Mouse (Mus musculus): ENCODE results near the gene Agbl2.

The Agbl2 gene

DNA sequence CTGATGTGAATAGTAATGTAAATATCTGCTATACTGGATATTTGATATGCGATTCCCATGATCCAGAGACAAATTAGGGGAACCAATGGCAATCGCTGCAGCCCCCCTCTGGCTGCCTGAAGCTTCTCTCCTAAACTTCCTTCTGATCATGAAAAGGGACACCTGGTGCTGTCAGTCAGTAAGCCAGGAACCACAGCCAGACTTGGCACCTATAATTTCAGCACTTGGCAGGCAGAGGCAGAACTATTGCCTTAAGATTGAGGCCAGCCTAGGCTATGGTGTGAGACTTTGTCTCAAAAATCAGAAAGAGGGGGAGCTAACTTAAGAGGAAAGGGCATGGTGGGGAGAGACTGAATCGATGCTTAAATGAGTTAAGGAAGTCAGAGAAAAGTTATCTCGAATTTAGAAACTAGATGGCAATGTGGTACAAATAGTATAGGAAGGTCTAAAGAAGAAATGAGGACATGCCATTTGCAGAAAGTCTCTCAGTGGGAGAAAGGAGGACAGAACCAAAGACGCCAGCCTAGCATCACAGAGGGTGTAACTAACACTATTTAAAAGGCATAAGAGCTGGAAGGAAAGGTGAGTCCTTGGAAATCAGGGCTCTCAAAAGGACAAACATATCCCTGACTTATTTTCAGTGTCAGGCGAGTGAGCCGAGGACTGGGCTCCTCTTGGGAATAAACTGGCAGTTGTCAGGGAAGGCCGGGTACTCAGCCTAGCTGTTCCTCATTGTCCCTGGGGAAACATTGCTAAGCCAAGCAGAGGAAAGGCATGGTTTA, 88.8 kb downstream of the Agbl2 start:
- in situ Hi-C loops (cut with MboI, MseI): no loop called here

DNA sequence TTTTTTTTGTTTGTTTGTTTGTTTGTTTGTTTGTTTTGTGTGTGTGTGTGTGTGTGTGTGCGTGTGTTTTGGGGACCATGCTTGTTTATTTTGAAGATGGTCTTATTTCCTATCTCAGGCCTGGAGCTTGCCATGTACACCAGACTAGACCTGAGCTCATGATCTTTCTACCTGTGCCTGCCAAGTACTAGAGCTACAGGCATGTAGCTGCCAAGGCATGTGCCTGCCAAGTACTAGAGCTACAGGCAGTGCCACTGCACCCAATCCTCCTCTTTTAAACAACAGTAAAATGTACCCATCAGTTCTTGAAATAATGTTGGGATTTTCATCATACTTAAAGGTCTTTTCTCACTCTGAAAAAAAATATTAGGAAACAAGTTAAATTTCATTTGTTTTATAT, 91.5 kb downstream of the Agbl2 start:
- in situ Hi-C loops (cut with MboI, MseI): no loop called here

DNA sequence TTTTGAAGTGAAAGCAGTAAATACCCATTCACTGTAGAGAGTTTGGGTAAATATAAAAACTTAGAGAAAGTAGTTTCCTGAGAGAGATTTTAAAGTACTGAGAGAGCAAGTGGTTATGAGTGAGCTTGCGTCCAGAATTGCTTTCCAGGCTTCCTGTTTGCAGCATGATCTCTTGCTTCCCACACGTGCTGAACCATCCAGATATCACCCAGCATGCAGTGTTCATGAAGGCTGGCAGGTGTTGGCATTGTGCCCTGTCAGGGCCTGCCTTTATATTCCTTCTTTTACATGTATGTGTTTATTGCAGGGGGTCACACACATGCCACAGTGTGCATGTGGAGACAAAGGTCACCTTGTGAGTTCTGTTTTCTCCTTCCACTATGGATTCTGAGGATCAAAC, 92.7 kb downstream of the Agbl2 start:
- in situ Hi-C loops (cut with MboI, MseI): no loop called here

DNA sequence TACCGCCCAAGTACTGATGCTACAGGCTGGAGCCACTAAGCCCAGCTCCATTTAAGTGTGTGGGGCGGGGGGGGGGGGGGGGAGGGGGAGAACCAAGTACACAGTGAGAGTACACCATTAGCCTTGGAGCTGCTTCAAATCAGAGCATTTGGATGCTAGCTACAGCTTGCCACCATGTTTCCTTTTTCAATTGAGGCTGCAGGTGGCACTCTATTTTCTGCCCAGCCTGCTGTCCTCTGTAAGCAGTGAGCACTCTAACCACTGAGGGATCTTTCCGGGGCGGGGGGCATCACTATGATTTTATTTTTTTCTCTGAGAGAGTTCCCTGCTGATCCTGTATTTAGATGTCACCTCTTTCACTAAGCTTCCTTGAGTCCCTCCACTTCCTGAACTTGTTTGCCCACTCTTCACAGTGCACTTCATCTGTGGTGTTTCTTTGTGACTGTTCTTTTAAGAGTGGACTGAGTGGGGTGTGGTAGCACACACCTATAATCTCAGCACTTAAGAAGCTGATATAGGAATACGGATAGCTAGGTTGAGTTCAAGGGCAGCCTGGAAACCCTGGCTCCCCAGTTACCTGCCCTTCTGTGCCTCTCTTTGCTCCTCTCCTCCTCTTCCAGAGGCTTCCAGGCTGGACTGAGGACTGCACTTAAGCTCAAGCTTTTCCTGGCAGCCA, 95.2 kb downstream of the Agbl2 start:
- in situ Hi-C loops (cut with MboI, MseI): no loop called here

DNA sequence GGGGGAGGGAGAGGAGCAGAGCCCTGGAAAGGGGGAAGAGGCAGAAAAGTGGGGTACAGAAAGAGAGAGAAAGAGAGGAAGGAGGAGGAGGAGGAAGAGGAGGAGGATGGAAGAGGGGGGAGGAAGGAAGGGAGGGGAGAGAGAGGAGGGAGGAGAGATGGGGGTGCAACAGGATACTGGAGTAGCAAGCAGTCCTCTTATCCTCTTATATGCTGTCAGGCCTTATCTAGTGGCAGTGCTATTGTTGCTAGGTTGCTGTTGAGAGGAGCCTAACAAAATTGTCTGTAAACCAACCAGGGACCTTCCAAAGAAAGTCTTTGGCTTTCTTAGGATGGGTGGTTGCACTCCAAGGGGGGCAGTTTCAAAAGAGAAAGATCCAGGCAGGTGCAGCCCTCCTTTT, 96.9 kb downstream of the Agbl2 start:
- in situ Hi-C loops (cut with MboI, MseI): no loop called here

DNA sequence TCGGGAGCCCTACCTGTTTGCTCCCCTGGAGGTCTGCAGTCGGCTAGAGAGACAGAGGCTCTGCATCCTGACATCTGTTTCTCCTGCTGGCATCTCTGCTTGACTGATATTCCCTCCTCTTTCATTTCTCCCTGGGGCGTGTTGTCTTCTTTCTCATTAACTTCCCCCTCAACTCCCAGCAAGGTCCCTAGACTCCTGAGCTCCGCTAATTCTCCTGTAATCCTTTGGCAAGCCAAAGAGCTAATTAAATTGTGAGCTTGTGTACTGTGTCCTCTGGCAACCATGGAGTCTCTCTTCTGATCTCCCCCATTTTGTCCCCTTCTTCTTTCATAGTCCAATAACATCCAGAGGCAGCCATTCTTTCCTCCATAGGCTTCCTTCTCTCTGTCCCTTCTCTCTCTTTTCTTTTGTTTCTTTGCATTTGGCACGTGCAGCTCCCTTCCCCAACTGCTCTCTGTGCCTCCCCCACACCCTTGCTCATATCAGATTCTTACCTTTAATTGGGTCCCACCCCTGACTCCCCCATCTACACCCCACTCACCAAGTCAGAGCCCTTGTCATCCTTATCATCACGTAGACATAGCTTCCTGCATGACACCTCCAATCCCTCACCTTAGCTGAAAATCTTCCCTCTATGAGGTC, 97.7 kb downstream of the Agbl2 start:
- in situ Hi-C loops (cut with MboI, MseI): no loop called here

DNA sequence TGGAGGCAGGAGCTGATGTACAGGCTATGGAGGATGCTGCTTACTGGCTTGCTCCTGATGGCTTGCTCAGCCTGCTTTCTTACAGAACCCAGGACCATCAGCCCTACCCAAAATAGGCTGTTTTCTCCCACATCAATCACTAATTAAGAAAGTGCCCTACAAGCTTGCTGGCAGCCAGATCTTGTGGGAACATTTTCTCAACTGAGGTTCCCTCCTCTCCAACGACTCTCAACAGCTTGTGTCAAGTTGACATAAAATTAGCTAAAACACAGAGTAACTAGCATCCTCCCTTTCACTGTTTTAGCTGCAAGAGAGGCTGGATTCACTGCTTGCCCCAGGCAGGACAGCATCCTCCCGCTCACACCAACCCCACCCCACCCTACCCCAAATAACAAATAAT, 99.3 kb downstream of the Agbl2 start:
- in situ Hi-C loops (cut with MboI, MseI): no loop called here

All from T-helper 1 cell (primary cell).